Mouse (Mus musculus): ENCODE results near the gene Lce1b.
"Not testable (repeated sequence)": the region's sequence is repeated elsewhere in the genome, so short reads cannot be mapped to it uniquely, and the experiment has no call there.

The Lce1b gene

GRCm38 (mm10) chr3:92656826-92657225 lies at the start of gene Lce1b:
Gene Lce1b (minus strand): TSS chr3:92656926.
- no peak for DNase-seq (ENCODE audit: low read depth, low spot score)

- no peak for DNase-seq (ENCODE audit: low read depth, low spot score)
Observed at GRCm38 (mm10) chr3:92694613-92695012, 37.9 kb upstream of the Lce1b start.

GRCm38 (mm10) chr3:92691688-92692087 lies 35.0 kb upstream of the Lce1b start:
- no peak for DNase-seq (ENCODE audit: low read depth, low spot score)

DNA sequence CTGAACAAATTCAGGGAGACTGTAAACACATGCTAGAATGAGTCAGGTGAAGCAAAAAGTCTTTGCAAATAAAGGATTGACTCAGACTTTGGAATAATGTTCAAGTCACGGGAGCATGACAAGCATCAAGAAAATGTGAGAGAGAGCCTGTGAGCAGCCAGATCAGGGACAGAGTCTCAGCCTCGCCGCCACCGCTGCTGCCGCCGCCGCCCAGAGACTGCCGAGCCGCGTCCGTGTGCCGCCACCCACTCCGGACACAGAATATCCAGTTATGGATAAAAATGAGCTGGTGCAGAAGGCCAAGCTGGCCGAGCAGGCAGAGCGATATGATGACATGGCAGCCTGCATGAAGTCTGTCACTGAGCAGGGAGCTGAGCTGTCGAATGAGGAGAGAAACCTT lies 32.4 kb upstream of the Lce1b start:
- not testable (repeated sequence) for DNase-seq (ENCODE audit: low read depth, low spot score)

DNA sequence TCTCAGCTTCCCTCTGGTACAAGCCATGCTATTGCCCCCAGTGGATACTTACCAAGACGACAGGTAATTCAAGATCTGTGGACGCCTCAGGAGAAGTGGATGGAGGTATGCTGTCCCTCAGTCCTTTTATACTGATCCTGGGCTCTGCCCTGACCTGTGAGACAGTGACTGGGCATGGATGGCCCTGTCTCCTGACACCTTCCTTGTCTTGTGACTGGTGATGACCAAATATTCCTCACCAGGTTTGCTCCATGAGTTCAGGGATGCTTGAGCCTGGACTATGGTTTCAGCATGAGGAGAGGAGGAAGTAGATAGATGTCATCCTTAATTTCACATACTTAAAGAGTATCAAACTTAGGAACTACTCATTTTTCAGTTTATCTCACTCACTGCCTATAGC lies 30.4 kb upstream of the Lce1b start, which contains the start of gene Lce1d:
Gene Lce1d (minus strand): TSS at position 101 of the 400 bp plus-strand sequence.
- DNase-seq (ENCODE audit: low read depth, low spot score) = no peak

DNA sequence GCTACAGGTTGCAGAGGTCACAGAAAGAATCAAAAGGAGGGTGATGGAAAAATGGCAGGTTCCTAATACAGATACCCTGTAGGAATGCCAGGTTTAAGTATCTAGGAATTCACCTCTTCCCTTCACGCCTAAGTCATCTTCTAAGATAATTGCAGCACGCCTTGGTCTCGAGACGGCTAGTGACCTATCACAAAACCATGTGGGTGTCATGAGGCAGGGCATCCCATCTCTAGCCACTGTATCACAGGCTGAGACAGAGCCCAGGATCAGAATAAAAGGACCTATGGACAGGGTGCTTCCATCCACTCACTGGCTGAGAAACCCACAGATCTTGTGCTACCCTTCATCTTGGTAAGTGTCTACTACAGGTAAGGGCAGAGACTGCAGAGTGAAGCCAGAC lies 22.2 kb upstream of the Lce1b start, which contains the start of gene Lce1c:
Gene Lce1c (plus strand): TSS at position 301 of the 400 bp plus-strand sequence.
- no peak for DNase-seq (ENCODE audit: low read depth, low spot score)

GRCm38 (mm10) chr3:92670215-92670614 lies 13.5 kb upstream of the Lce1b start, which contains the start of gene Lce1a2:
Gene Lce1a2 (minus strand): TSS chr3:92670315.
- no peak for DNase-seq (ENCODE audit: low read depth, low spot score)

GRCm38 (mm10) chr3:92648207-92648606 lies 8.5 kb downstream of the Lce1b start, which contains the start of gene Lce1a1:
Gene Lce1a1 (minus strand): TSS chr3:92648307.
- no peak for DNase-seq (ENCODE audit: low read depth, low spot score)

GRCm38 (mm10) chr3:92639854-92640253 lies 16.9 kb downstream of the Lce1b start:
- DNase-seq (ENCODE audit: low read depth, low spot score) = no peak

DNA sequence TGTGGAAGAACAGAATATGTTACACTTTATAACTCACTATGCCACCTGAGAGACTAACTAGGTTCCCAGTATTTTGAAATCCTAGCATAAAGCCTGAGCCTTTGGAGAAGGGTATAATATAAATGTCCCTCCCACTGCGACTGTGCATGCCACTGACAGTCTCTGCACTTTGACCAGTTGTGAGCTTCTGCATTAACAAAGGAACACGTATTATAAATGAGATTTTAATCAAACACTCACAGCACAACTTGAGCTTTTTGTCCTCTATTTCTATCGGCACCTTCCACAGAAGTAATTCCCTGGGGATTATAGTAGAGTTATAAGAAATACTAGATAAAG lies 18.1 kb downstream of the Lce1b start:
- no peak for DNase-seq (ENCODE audit: low read depth, low spot score)

GRCm38 (mm10) chr3:92637745-92638652 lies 18.7 kb downstream of the Lce1b start:
- no peak for DNase-seq (ENCODE audit: low read depth, low spot score)

DNA sequence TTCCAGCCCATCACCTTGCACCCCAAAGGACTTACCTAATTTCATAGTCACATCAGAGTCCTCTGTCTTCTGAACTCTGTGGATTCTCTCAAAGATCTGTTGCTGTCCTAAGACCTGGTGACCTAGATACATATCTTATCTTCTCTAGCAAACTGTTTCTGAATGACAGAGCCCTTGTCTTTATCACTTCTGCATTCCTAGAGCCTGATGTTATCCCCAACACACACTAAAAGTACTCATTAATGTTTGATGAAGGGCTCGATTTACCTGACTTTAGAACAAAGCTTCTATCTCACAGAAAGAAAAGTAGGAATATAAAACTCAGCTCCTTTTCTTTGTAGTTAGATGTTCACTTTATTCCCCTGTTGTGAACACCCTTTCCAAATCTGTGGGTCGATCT lies 35.2 kb downstream of the Lce1b start, which contains the start of gene Lce6a:
Gene Lce6a (minus strand): TSS at position 101 of the 400 bp plus-strand sequence.
- no peak for DNase-seq (ENCODE audit: low read depth, low spot score)

DNA sequence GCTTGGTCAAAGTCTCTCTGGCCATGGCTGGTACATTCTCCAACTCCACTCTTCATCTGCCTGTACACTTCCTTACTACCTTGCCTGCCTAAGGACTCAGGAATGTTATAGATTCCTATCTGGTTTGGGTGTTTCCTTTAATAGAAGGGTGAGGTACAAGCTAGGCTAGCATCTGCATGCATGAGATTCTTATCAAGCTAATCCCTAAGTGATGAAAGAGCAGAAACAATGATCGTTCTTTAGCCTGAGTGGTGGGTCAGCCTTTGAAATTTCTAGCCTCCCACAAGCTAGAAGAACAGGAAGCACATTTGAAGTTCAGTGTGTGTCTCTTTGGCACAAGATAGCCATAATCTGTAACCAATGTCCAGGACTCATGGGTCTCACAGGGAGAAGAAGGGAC lies 46.9 kb downstream of the Lce1b start:
- no peak for DNase-seq (ENCODE audit: low read depth, low spot score)

DNA sequence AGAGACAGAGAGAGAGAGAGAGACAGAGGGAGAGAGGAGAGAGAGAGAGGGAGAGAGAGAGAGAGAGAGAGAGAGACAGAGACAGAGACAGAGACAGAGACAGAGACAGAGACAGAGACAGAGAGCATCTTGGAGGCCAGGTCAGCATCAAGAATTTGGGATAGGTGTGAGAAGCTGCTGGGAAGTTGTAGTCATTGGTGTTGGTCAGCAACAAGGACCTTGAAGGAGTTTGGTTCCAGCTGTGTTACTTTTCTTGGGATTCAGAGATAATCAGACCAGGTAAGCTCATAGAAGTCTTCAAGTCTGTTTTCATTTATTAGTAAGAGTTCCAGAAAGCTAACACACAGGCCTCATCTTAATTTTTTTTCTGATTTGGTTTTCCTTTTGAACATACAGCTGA lies 49.3 kb downstream of the Lce1b start, which contains the start of gene 2210017I01Rik:
Gene 2210017I01Rik (minus strand): TSS at position 101 of the 400 bp plus-strand sequence.
- no peak for DNase-seq (ENCODE audit: low read depth, low spot score)
